Comparison of ENCODE assay signal across 11 mouse cellular contexts in the genomic region with DNA sequence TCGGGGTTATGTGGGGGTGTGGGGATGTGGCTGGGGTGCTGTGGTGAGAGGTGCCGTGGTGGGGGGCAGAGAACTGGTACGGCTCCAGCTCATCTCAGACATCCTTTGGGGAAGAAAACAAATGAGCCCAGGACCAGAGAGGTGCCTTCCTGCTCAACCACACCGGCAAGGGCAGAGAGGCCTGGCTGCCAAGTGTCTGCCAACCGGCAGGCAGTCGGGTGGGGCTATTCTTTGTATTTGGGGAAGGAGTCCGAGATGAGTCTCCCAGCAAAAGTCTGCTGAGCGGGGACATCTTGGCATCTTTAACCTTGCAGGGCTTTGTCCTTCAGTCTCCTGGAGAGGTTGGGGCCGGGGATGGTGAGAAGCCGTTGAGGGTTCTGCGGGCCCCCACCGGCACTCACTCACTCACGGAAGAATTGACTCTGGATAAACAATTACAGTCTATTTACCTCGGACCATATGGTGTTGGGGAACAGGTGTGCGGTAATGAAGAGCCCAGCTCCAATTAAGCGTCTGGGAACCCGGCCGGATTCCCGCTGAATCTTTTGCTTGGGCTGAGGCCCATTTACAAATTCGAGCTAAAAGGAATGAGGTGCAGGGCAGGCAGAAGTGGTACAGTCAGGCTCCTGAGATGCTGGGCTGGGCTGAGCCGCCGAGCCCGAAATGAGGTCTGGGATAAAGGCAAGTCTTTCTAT.
DNase-seq lines count a peak whose midpoint lies in the region; ATAC-seq lines count a peak whose summit lies in the region.
"Had no signal": no experiment of that assay in that cellular context is flagged by ENCODE, and none has a peak within 500 bp of the region (broad histone marks: within the 10 kb centered on the region; RNA-seq: fewer than 3 reads in every experiment).

No protein-coding gene starts in this region.

- DNase-seq in brain, adult 2 months (ENCODE audit: low read depth, low spot score) = peak; percentile 97
- DNase-seq in cerebellum, adult 11-12 months = peak; percentile 94
- DNase-seq in forebrain, embryonic 11.5 days (ENCODE audit: low spot score) = peak; percentile 66
- no peak for DNase-seq in layer of hippocampus, postnatal 25 days (ENCODE audit: extremely low spot score in 1 of 2, low spot score in 1 of 2)
- no peak for DNase-seq in thymus, postnatal 25 days
- no peak for DNase-seq in layer of hippocampus, postnatal 36 days
- DNase-seq: kidney, postnatal 4 days had no signal

- H3K36me3 ChIP-seq in forebrain, embryonic 11.5 days (ENCODE audit: control insufficient read depth, insufficient read depth, low read length) = no peaks in the 10 kb centered on the region
- H3K36me3 ChIP-seq in limb, embryonic 12.5 days = no peaks in the 10 kb centered on the region
- H3K36me3 ChIP-seq: heart, embryonic 10.5 days; stomach, embryonic 15.5 days had no signal

- H3K4me2 ChIP-seq in forebrain, embryonic 11.5 days (ENCODE audit: low read depth, low read length, severe bottlenecking) = peak overlapping the region; percentile 8; the same call in 1 of the 2 replicates
- no peak overlapping the region for H3K4me2 ChIP-seq in limb, embryonic 12.5 days
- H3K4me2 ChIP-seq: stomach, embryonic 15.5 days had no signal

- H3K4me3 ChIP-seq in forebrain, embryonic 11.5 days (ENCODE audit: low read depth, low read length) = no peak overlapping the region
- H3K4me3 ChIP-seq in limb, embryonic 12.5 days (replicated peaks) = no peak overlapping the region
- H3K4me3 ChIP-seq: heart, embryonic 10.5 days; stomach, embryonic 15.5 days had no signal

- 27% methylated on average over 23 of the region's 23 CpGs for WGBS in forebrain, embryonic 11.5 days
- WGBS in limb, embryonic 12.5 days = 28% methylated on average over 23 of the region's 23 CpGs

- ATAC-seq in forebrain, embryonic 11.5 days (replicated peaks; ENCODE audit: low FRiP score) = peak; percentile 44; the same call in 1 of the 2 replicates
- ATAC-seq in limb, embryonic 12.5 days (ENCODE audit: insufficient number of reproducible peaks, insufficient read depth, low FRiP score, low TSS enrichment, low read depth) = 0 out of 2 replicates have a peak, but pooled peaks have one; percentile 27
- ATAC-seq: inflammation-experienced regulatory T-cells, adult 6 months had no signal

- no peaks in the 10 kb centered on the region for H3K27me3 ChIP-seq in forebrain, embryonic 11.5 days (ENCODE audit: control insufficient read depth, insufficient read depth, low read length)
- H3K27me3 ChIP-seq in limb, embryonic 12.5 days = peaks cover 15% of the 10 kb centered on the region
- H3K27me3 ChIP-seq: stomach, embryonic 15.5 days had no signal

- H3K9me3 ChIP-seq in forebrain, embryonic 11.5 days (ENCODE audit: control insufficient read depth, low read length) = no peaks in the 10 kb centered on the region
- no peaks in the 10 kb centered on the region for H3K9me3 ChIP-seq in limb, embryonic 12.5 days
- H3K9me3 ChIP-seq: heart, embryonic 10.5 days; stomach, embryonic 15.5 days had no signal

- H3K27ac ChIP-seq in forebrain, embryonic 11.5 days (ENCODE audit: low read depth, low read length) = peak overlapping the region; percentile 4
- 0 out of 2 replicates have a peak overlapping the region, but pooled peaks have one; percentile 41 for H3K27ac ChIP-seq in limb, embryonic 12.5 days
- H3K27ac ChIP-seq: heart, embryonic 10.5 days; stomach, embryonic 15.5 days had no signal

- no peak overlapping the region for H3K9ac ChIP-seq in forebrain, embryonic 11.5 days (ENCODE audit: low read length)
- no peak overlapping the region for H3K9ac ChIP-seq in limb, embryonic 12.5 days (replicated peaks)
- H3K9ac ChIP-seq: stomach, embryonic 15.5 days had no signal

- H3K4me1 ChIP-seq in forebrain, embryonic 11.5 days (replicated peaks; ENCODE audit: control insufficient read depth, insufficient read depth, low read length) = peaks cover 11% of the 10 kb centered on the region
- peaks cover 43% of the 10 kb centered on the region for H3K4me1 ChIP-seq in limb, embryonic 12.5 days (replicated peaks)

Comparison
In these comparisons a context has a peak if more than half of its experiments do, and no peak if none do; other contexts are left out.
1. DNase-seq: peak in brain, adult 2 months (single experiment), cerebellum, adult 11-12 months (single experiment) and forebrain, embryonic 11.5 days (single experiment); none in layer of hippocampus, postnatal 25 days (0 of 2), thymus, postnatal 25 days (single experiment) and layer of hippocampus, postnatal 36 days (0 of 2).